ENCODE assay signal across 8 mouse cellular contexts in genomic region chr13:37312222-37312928, GRCm38 (mm10). TPM values are rescaled to one million over a fixed set of nuclear protein-coding genes. Genes with fewer than 3 reads are reported as not detected.
A peak's percentile ranks its signal among the peaks of the same experiment; 100 is the strongest.
DNase-seq lines count a peak whose midpoint lies in the region; ATAC-seq lines count a peak whose summit lies in the region.

No protein-coding gene starts in this region.

- intact Hi-C loops in gastrocnemius, postnatal 14 days (cut with DNase I; ENCODE audit: low total_unique reads): loop anchor here (5.0 kb wide), 2 partner anchors 1030 to 1295 kb away; no protein-coding TSS in a partner anchor

- peak; percentile 91 for DNase-seq in ZHBTc4 (ENCODE audit: low read depth, low spot score)
- DNase-seq in gastrocnemius, postnatal 14 days: peak; percentile 88
- DNase-seq in induced T-regulatory cell, adult 2 months (ENCODE audit: low read depth): peak; percentile 87
- peak; percentile 84 to 91 for DNase-seq in left cerebral cortex, adult 8-10 months (ENCODE audit: low spot score in 2 of 2)
- DNase-seq in right cerebral cortex, adult 18-20 months: peak; percentile 93
- DNase-seq in urinary bladder, adult 2 months (ENCODE audit: low spot score): peak; percentile 58

- ATAC-seq in common myeloid progenitor, adult 5-6 weeks (replicated peaks; ENCODE audit: low read depth, poor library complexity, severe bottlenecking): peak; percentile 97
- peak; percentile 81 for ATAC-seq in megakaryocyte, adult 5-6 weeks (ENCODE audit: poor library complexity, severe bottlenecking)

RNA-seq across cellular contexts. Expression of gene Ly86, which starts 32.6 kb away (rescaled TPM):
- total RNA-seq in common myeloid progenitor, adult 5-6 weeks (2017): 104 and 113 TPM in 2 replicates
- total RNA-seq in gastrocnemius, postnatal 14 days (2021): 1 to 10 TPM; 1.4 to 1.5 TPM
- 10 to 100 TPM in 3 of 4 experiments, 1 to 10 TPM in 1; 7.6 to 45.4 (median 23.2) TPM for total RNA-seq in left cerebral cortex, adult 8-10 months (2022)
- total RNA-seq in megakaryocyte, adult 5-6 weeks (2015): 497 and 530 TPM in 2 replicates
- total RNA-seq in megakaryocyte, adult 5-6 weeks (2017): 408 and 439 TPM in 2 replicates
- 19.3 and 23.8 TPM in 2 replicates for polyA plus RNA-seq in urinary bladder, adult 2 months (2012; rRNA removed)

Comparison
In these comparisons a context has a peak if more than half of its experiments do, and no peak if none do; other contexts are left out.
1. Peak in every context shown above with its lines: DNase-seq and ATAC-seq.